Mouse (Mus musculus): ENCODE results near the gene Tut1. TPM values are rescaled to one million over a fixed set of nuclear protein-coding genes. Genes with fewer than 3 reads are reported as not detected.
A peak's percentile ranks its signal among the peaks of the same experiment; 100 is the strongest.
"Not testable (repeated sequence)": the region's sequence is repeated elsewhere in the genome, so short reads cannot be mapped to it uniquely, and the experiment has no call there.

Gene Tut1
- polyA plus RNA-seq, 1 experiment from 2014 or later = 38.1 TPM

- Histone ChIP-seq H3K27me3 (no peaks in the 10 kb centered on the region), H3K4me2 (replicated peaks) (peak overlapping the region; percentile 84), H3K9me3 (no peaks in the 10 kb centered on the region), H3K4me1 (peaks cover 20% of the 10 kb centered on the region), H3K4me3 (peak overlapping the region; percentile 73), H3K36me3 (peaks cover 73% of the 10 kb centered on the region), H3K9ac (peak overlapping the region; percentile 94), H3K27ac (peak overlapping the region; percentile 94)
- 1% methylated on average over 8 of the region's 8 CpGs for WGBS
- no peak for ATAC-seq (ENCODE audit: insufficient number of reproducible peaks, insufficient read depth, low FRiP score, low TSS enrichment)
Observed at GRCm38 (mm10) chr19:8967373-8967743, 13.7 kb downstream of the Tut1 start.

GRCm38 (mm10) chr19:8967893-8968292 is 14.2 kb downstream of the Tut1 start:
- Histone ChIP-seq H3K27ac (peak overlapping the region; percentile 94), H3K4me2 (replicated peaks) (peak overlapping the region; percentile 84), H3K27me3 (no peaks in the 10 kb centered on the region), H3K4me1 (peaks cover 20% of the 10 kb centered on the region), H3K4me3 (peak overlapping the region; percentile 73), H3K9ac (peak overlapping the region; percentile 94), H3K9me3 (no peaks in the 10 kb centered on the region), H3K36me3 (peaks cover 73% of the 10 kb centered on the region)
- WGBS = 6% methylated on average over 9 of the region's 9 CpGs
- ATAC-seq (ENCODE audit: insufficient number of reproducible peaks, insufficient read depth, low FRiP score, low TSS enrichment) = no peak

- WGBS = 93% methylated on average over 8 of the region's 8 CpGs
- ATAC-seq (ENCODE audit: insufficient number of reproducible peaks, insufficient read depth, low FRiP score, low TSS enrichment); H3K4me2 ChIP-seq (replicated peaks); H3K27me3 ChIP-seq; H3K4me3 ChIP-seq; H3K27ac ChIP-seq; H3K9ac ChIP-seq; H3K9me3 ChIP-seq: not testable (repeated sequence)
- peaks cover 11% of the 10 kb centered on the region; the same call in 1 of the 2 replicates for H3K4me1 ChIP-seq
- H3K36me3 ChIP-seq = peaks cover 82% of the 10 kb centered on the region
Observed at GRCm38 (mm10) chr19:8972491-8972890, 18.8 kb downstream of the Tut1 start.

- no peak overlapping the region for H3K4me2 ChIP-seq (replicated peaks)
- peaks cover 92% of the 10 kb centered on the region for H3K36me3 ChIP-seq
- H3K4me3 ChIP-seq = no peak overlapping the region
- H3K27me3 ChIP-seq = no peaks in the 10 kb centered on the region
- H3K9ac ChIP-seq = no peak overlapping the region
- no peak for ATAC-seq (ENCODE audit: insufficient number of reproducible peaks, insufficient read depth, low FRiP score, low TSS enrichment)
- H3K27ac ChIP-seq = no peak overlapping the region
- peaks cover 5% of the 10 kb centered on the region; the same call in 1 of the 2 replicates for H3K4me1 ChIP-seq
- 86% methylated on average over 1 of the region's 1 CpGs for WGBS
- no peaks in the 10 kb centered on the region for H3K9me3 ChIP-seq
Observed at GRCm38 (mm10) chr19:8974638-8975037, 21.0 kb downstream of the Tut1 start.

- no peak for ATAC-seq (ENCODE audit: insufficient number of reproducible peaks, insufficient read depth, low FRiP score, low TSS enrichment)
- no peak overlapping the region for H3K4me2 ChIP-seq (replicated peaks)
- no peak overlapping the region for H3K9ac ChIP-seq
- H3K4me3 ChIP-seq = no peak overlapping the region
- H3K4me1 ChIP-seq = peaks cover 5% of the 10 kb centered on the region; the same call in 1 of the 2 replicates
- H3K27ac ChIP-seq = no peak overlapping the region
- 96% methylated on average over 2 of the region's 2 CpGs for WGBS
- H3K9me3 ChIP-seq = no peaks in the 10 kb centered on the region
- H3K27me3 ChIP-seq = no peaks in the 10 kb centered on the region
- H3K36me3 ChIP-seq = peaks cover 91% of the 10 kb centered on the region
Observed at GRCm38 (mm10) chr19:8975491-8975890, 21.8 kb downstream of the Tut1 start.

GRCm38 (mm10) chr19:8976535-8976934 is 22.9 kb downstream of the Tut1 start:
- no peak overlapping the region for H3K9ac ChIP-seq
- peaks cover 5% of the 10 kb centered on the region; the same call in 1 of the 2 replicates for H3K4me1 ChIP-seq
- H3K27ac ChIP-seq = peak overlapping the region; percentile 46; the same call in 1 of the 2 replicates
- H3K4me2 ChIP-seq (replicated peaks) = no peak overlapping the region
- WGBS = 38% methylated on average over 3 of the region's 3 CpGs
- H3K9me3 ChIP-seq = no peaks in the 10 kb centered on the region
- no peak overlapping the region for H3K4me3 ChIP-seq
- peak; percentile 80; the same call in 1 of the 2 replicates for ATAC-seq (ENCODE audit: insufficient number of reproducible peaks, insufficient read depth, low FRiP score, low TSS enrichment)
- H3K36me3 ChIP-seq = peaks cover 86% of the 10 kb centered on the region
- H3K27me3 ChIP-seq = no peaks in the 10 kb centered on the region

- no peak overlapping the region for H3K4me3 ChIP-seq
- no peak overlapping the region for H3K9ac ChIP-seq
- 40% methylated on average over 5 of the region's 5 CpGs for WGBS
- H3K4me2 ChIP-seq (replicated peaks) = no peak overlapping the region
- peaks cover 44% of the 10 kb centered on the region for H3K36me3 ChIP-seq
- H3K4me1 ChIP-seq = peaks cover 34% of the 10 kb centered on the region
- H3K27ac ChIP-seq = 0 out of 2 replicates have a peak overlapping the region, but pooled peaks have one; percentile 41
- ATAC-seq (ENCODE audit: insufficient number of reproducible peaks, insufficient read depth, low FRiP score, low TSS enrichment) = no peak
- H3K9me3 ChIP-seq = no peaks in the 10 kb centered on the region
- H3K27me3 ChIP-seq = no peaks in the 10 kb centered on the region
Observed at GRCm38 (mm10) chr19:8980771-8981170, 27.1 kb downstream of the Tut1 start.

- H3K9ac ChIP-seq = no peak overlapping the region
- H3K27ac ChIP-seq = no peak overlapping the region
- H3K27me3 ChIP-seq = no peaks in the 10 kb centered on the region
- H3K4me2 ChIP-seq (replicated peaks) = no peak overlapping the region
- H3K4me1 ChIP-seq = peaks cover 29% of the 10 kb centered on the region
- ATAC-seq (ENCODE audit: insufficient number of reproducible peaks, insufficient read depth, low FRiP score, low TSS enrichment) = no peak
- WGBS = 69% methylated on average over 2 of the region's 2 CpGs
- no peaks in the 10 kb centered on the region for H3K9me3 ChIP-seq
- no peak overlapping the region for H3K4me3 ChIP-seq
- peaks cover 42% of the 10 kb centered on the region for H3K36me3 ChIP-seq
Observed at GRCm38 (mm10) chr19:8981450-8982168, 28.0 kb downstream of the Tut1 start.

GRCm38 (mm10) chr19:8982303-8983149 is 28.9 kb downstream of the Tut1 start:
- 57% methylated on average over 5 of the region's 5 CpGs for WGBS
- peaks cover 32% of the 10 kb centered on the region for H3K36me3 ChIP-seq
- H3K4me2 ChIP-seq (replicated peaks) = no peak overlapping the region
- no peak overlapping the region for H3K9ac ChIP-seq
- peak overlapping the region; percentile 32; the same call in 1 of the 2 replicates for H3K27ac ChIP-seq
- H3K4me1 ChIP-seq = peaks cover 29% of the 10 kb centered on the region
- no peaks in the 10 kb centered on the region for H3K27me3 ChIP-seq
- H3K9me3 ChIP-seq = no peaks in the 10 kb centered on the region
- no peak for ATAC-seq (ENCODE audit: insufficient number of reproducible peaks, insufficient read depth, low FRiP score, low TSS enrichment)
- no peak overlapping the region for H3K4me3 ChIP-seq

GRCm38 (mm10) chr19:8983150-8983650 is 29.6 kb downstream of the Tut1 start:
- no peak for ATAC-seq (ENCODE audit: insufficient number of reproducible peaks, insufficient read depth, low FRiP score, low TSS enrichment)
- H3K4me1 ChIP-seq = peaks cover 36% of the 10 kb centered on the region
- 55% methylated on average over 4 of the region's 4 CpGs for WGBS
- no peak overlapping the region for H3K4me2 ChIP-seq (replicated peaks)
- H3K36me3 ChIP-seq = peaks cover 26% of the 10 kb centered on the region
- H3K9me3 ChIP-seq = no peaks in the 10 kb centered on the region
- no peak overlapping the region for H3K9ac ChIP-seq
- H3K27me3 ChIP-seq = no peaks in the 10 kb centered on the region
- H3K27ac ChIP-seq = peak overlapping the region; percentile 32; the same call in 1 of the 2 replicates
- H3K4me3 ChIP-seq = no peak overlapping the region

- 0 out of 2 replicates have a peak, but pooled peaks have one; percentile 2 for ATAC-seq (ENCODE audit: insufficient number of reproducible peaks, insufficient read depth, low FRiP score, low TSS enrichment)
- Histone ChIP-seq H3K27me3 (no peaks in the 10 kb centered on the region), H3K9ac (no peak overlapping the region), H3K9me3 (no peaks in the 10 kb centered on the region), H3K36me3 (peaks cover 14% of the 10 kb centered on the region), H3K4me2 (replicated peaks) (peak overlapping the region; percentile 22; the same call in 1 of the 2 replicates), H3K4me1 (peaks cover 42% of the 10 kb centered on the region), H3K27ac (peak overlapping the region; percentile 80), H3K4me3 (no peak overlapping the region)
- WGBS = 14% methylated on average over 7 of the region's 7 CpGs
Observed at GRCm38 (mm10) chr19:8984255-8984868, 30.7 kb downstream of the Tut1 start.
